Mouse (Mus musculus) right cerebral cortex, adult 18-20 months (tissue): ENCODE measurements at regions not wholly inside any gene's neighbourhood (a gene's known extent, or its start where the extent isn't known, plus 50 kb on each side); places are given as distances from the start of the nearest gene placed in this dataset.

Source experiments
- DNase-seq: peaks from one replicate; pipeline ENCODE4 v3.0.0; 2022; ENCODE audit warnings: mixed read lengths

GRCm38 (mm10) chr8:60071610-60072009 lies 431.4 kb downstream of the Gm10283 start:
- no peak for DNase-seq

- peak; percentile 2 for DNase-seq
Measured at GRCm38 (mm10) chr8:60055063-60055462, 447.9 kb downstream of the Gm10283 start.

- no peak for DNase-seq
Measured at GRCm38 (mm10) chr8:60028676-60029075, 474.3 kb downstream of the Gm10283 start.
